Mouse (Mus musculus) neural tube, postnatal 0 days (tissue): ENCODE measurements around the gene Spaca7. TPM values are rescaled to one million over a fixed set of nuclear protein-coding genes. Genes with fewer than 3 reads are reported as not detected.

ENCODE experiments used
- polyA plus RNA-seq: library from polyadenylated mRNA; unstranded; fragments of >200 nt; fragmentation: Nextera tagmentation; extraction: Ambion mirVana; gene quantifications from 2 replicates; pipeline ENCODE4 v1.2.1, GENCODE M21; 2015

The Spaca7 gene
- polyA plus RNA-seq, result not detected in 2 replicates

DNA sequence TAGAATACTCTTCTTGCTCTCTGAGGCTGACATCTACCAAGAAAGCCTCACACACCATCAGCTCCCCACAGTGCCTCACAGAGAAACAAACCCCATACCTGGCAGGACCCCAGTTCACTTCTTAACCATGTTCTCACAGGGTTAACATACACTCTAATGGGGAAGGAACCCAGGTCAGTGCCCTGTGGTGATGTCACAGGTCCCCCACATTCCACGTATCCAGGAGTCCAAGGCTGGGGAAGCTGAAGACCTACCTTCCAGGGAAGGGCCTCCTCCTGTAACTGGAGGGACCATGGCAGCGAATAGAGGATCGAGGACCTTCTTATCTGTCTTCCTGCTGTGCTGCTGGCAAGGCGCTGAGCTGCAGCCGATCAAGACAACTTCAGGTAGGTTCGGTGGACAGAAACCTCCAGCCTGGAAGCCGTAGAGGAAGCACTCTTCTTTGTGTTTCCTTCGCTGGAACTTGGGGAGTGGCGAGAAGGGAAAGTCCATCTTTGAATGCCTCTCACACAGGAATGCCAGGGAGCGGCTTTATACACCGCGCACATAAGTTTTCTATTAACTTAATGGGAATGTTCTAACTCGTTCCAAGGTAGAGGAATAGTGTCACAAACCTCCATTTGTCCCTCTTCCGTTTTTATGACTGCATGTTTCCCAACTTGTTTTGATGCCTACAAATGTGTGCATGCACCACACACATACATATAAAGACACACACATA, at the start of gene Spaca7:
Gene Spaca7, plus strand, starts transcription at position 216 of the 721 bp plus-strand sequence.

Other genes starting within 250 kb of the Spaca7 start
- gene Sox1, start 177.7 kb upstream of the Spaca7 start, polyA plus RNA-seq, result 1.0 and 1.4 TPM in 2 replicates
- 27.3 and 30.3 TPM in 2 replicates for gene Tubgcp3, start 99.2 kb downstream of the Spaca7 start, polyA plus RNA-seq
- gene Atp11a, start 184.0 kb downstream of the Spaca7 start, polyA plus RNA-seq, result 10.2 and 13.6 TPM in 2 replicates